Mouse (Mus musculus): ENCODE data around the gene Tmem200c.

Gene Tmem200c

GRCm38 (mm10) chr17:68826323-68826722 lies at the start of gene Tmem200c:
Tmem200c (plus strand) TSS chr17:68826623.
- CTCF ChIA-PET, result no interaction called here

- CTCF ChIA-PET, result no interaction called here
Measured at GRCm38 (mm10) chr17:68793741-68794140, 32.7 kb upstream of the Tmem200c start.

GRCm38 (mm10) chr17:68836655-68837012 lies 10.2 kb downstream of the Tmem200c start:
- CTCF ChIA-PET, result no interaction called here

GRCm38 (mm10) chr17:68837013-68837858 lies 10.8 kb downstream of the Tmem200c start:
- CTCF ChIA-PET, result no interaction called here

GRCm38 (mm10) chr17:68837859-68838194 lies 11.4 kb downstream of the Tmem200c start:
- CTCF ChIA-PET, result no interaction called here

GRCm38 (mm10) chr17:68839888-68840571 lies 13.6 kb downstream of the Tmem200c start:
- CTCF ChIA-PET, result no interaction called here

- CTCF ChIA-PET, result no interaction called here
Measured at GRCm38 (mm10) chr17:68840572-68840939, 14.1 kb downstream of the Tmem200c start.

- CTCF ChIA-PET, result no interaction called here
Measured at GRCm38 (mm10) chr17:68841097-68841891, 14.9 kb downstream of the Tmem200c start.

GRCm38 (mm10) chr17:68841892-68842252 lies 15.4 kb downstream of the Tmem200c start:
- CTCF ChIA-PET, result no interaction called here

GRCm38 (mm10) chr17:68845931-68846330 lies 19.5 kb downstream of the Tmem200c start:
- CTCF ChIA-PET, result no interaction called here

- CTCF ChIA-PET, result no interaction called here
Measured at GRCm38 (mm10) chr17:68848739-68849138, 22.3 kb downstream of the Tmem200c start.

GRCm38 (mm10) chr17:68852171-68852966 lies 25.9 kb downstream of the Tmem200c start:
- CTCF ChIA-PET, result no interaction called here

- CTCF ChIA-PET, result no interaction called here
Measured at GRCm38 (mm10) chr17:68864175-68864574, 37.8 kb downstream of the Tmem200c start.

GRCm38 (mm10) chr17:68868439-68868838 lies 42.0 kb downstream of the Tmem200c start:
- CTCF ChIA-PET, result no interaction called here

GRCm38 (mm10) chr17:68874021-68874420 lies 47.6 kb downstream of the Tmem200c start:
- CTCF ChIA-PET, result no interaction called here

GRCm38 (mm10) chr17:68875251-68875650 lies 48.8 kb downstream of the Tmem200c start:
- CTCF ChIA-PET, result interaction anchor here (0.5 kb wide), 1 partner anchor 1634 kb away, joined by 4 read pairs; no protein-coding TSS in a partner anchor

GRCm38 (mm10) chr17:68875917-68876495 lies 49.6 kb downstream of the Tmem200c start:
- CTCF ChIA-PET, result no interaction called here

GRCm38 (mm10) chr17:68881725-68882524 lies 55.5 kb downstream of the Tmem200c start:
- CTCF ChIA-PET, result no interaction called here

- CTCF ChIA-PET, result no interaction called here
Measured at GRCm38 (mm10) chr17:68883474-68884083, 57.2 kb downstream of the Tmem200c start.

- CTCF ChIA-PET, result no interaction called here
Measured at GRCm38 (mm10) chr17:68890672-68891071, 64.2 kb downstream of the Tmem200c start.
